Mouse (Mus musculus) heart, embryonic 10.5 days (tissue): ENCODE measurements around the gene Wbp2. TPM values are rescaled to one million over a fixed set of nuclear protein-coding genes. Genes with fewer than 3 reads are reported as not detected.

Source experiments
- DNase-seq: peaks from one replicate; pipeline ENCODE4 v3.0.0-alpha.2; 2017; ENCODE audit warnings: low spot score
- H3K27ac ChIP-seq: fragments of 300-500 bp; sonication (generic); 2 replicates; pipeline ENCODE4 v1.5.1; 2016; ENCODE audit warnings: mild to moderate bottlenecking
- H3K27me3 ChIP-seq: fragments of 300-500 bp; sonication (generic); 2 replicates; pipeline ENCODE4 v1.6.1; 2016; ENCODE audit warnings: mild to moderate bottlenecking; ENCODE audit not compliant: poor library complexity, insufficient read depth, severe bottlenecking
- H3K36me3 ChIP-seq: fragments of 300-500 bp; sonication (generic); 2 replicates; pipeline ENCODE4 v1.6.1; 2016; ENCODE audit warnings: mild to moderate bottlenecking, moderate library complexity
- H3K4me1 ChIP-seq: fragments of 300-500 bp; sonication (generic); 2 replicates; pipeline ENCODE4 v1.6.1; 2016; ENCODE audit warnings: mild to moderate bottlenecking
- H3K4me3 ChIP-seq: fragments of 300-500 bp; sonication (generic); 2 replicates; pipeline ENCODE4 v1.5.1; 2016; ENCODE audit warnings: mild to moderate bottlenecking, moderate library complexity
- H3K9me3 ChIP-seq: fragments of 300-500 bp; sonication (generic); 2 replicates; pipeline ENCODE4 v1.6.1; 2016; ENCODE audit warnings: mild to moderate bottlenecking, moderate library complexity
- WGBS: fragments of 180-500 bp; shearing (Covaris S2); methylation state at CpG from one replicate; pipeline ENCODE4 v1.1.7; 2016; 5-methylcytosine and 5-hydroxymethylcytosine counted together
- polyA plus RNA-seq: library from polyadenylated mRNA; unstranded; fragments of >200 nt; fragmentation: Nextera tagmentation; extraction: Ambion mirVana; gene quantifications from 2 replicates; pipeline ENCODE4 v1.2.1, GENCODE M21; 2016

Wbp2 gene
- polyA plus RNA-seq, 1 experiment from 2014 or later, result 122 TPM

GRCm38 (mm10) chr11:116062521-116062920, 24.3 kb downstream of the Wbp2 start:
- Histone ChIP-seq H3K27ac (no peak overlapping the region), H3K4me3 (no peak overlapping the region), H3K36me3 (peaks cover 49% of the 10 kb centered on the region), H3K4me1 (peaks cover 32% of the 10 kb centered on the region), H3K27me3 (no peaks in the 10 kb centered on the region), H3K9me3 (no peaks in the 10 kb centered on the region)
- DNase-seq, result no peak
- WGBS, result 69% methylated on average over 8 of the region's 8 CpGs

- Histone ChIP-seq H3K27ac (no peak overlapping the region), H3K4me3 (no peak overlapping the region), H3K27me3 (no peaks in the 10 kb centered on the region), H3K4me1 (peaks cover 37% of the 10 kb centered on the region), H3K36me3 (peaks cover 56% of the 10 kb centered on the region), H3K9me3 (no peaks in the 10 kb centered on the region)
- 86% methylated on average over 13 of the region's 13 CpGs for WGBS
- no peak for DNase-seq
These were observed 25.0 kb downstream of the Wbp2 start for GRCm38 (mm10) chr11:116061641-116062415.

- H3K9me3 ChIP-seq, result no peaks in the 10 kb centered on the region
- no peak overlapping the region for H3K4me3 ChIP-seq
- no peaks in the 10 kb centered on the region for H3K27me3 ChIP-seq
- peaks cover 66% of the 10 kb centered on the region for H3K36me3 ChIP-seq
- no peak overlapping the region for H3K27ac ChIP-seq
- 84% methylated on average over 9 of the region's 9 CpGs for WGBS
- peaks cover 41% of the 10 kb centered on the region for H3K4me1 ChIP-seq
- DNase-seq, result no peak
These were observed 26.2 kb downstream of the Wbp2 start for GRCm38 (mm10) chr11:116060596-116060995.

- Histone ChIP-seq H3K27ac (no peak overlapping the region), H3K4me3 (no peak overlapping the region), H3K27me3 (no peaks in the 10 kb centered on the region), H3K9me3 (no peaks in the 10 kb centered on the region), H3K36me3 (peaks cover 75% of the 10 kb centered on the region), H3K4me1 (peaks cover 39% of the 10 kb centered on the region)
- 93% methylated on average over 11 of the region's 11 CpGs for WGBS
- no peak for DNase-seq
These were observed 27.1 kb downstream of the Wbp2 start for GRCm38 (mm10) chr11:116059691-116060025.

GRCm38 (mm10) chr11:116058868-116059690, 27.7 kb downstream of the Wbp2 start:
- WGBS, result 90% methylated on average over 17 of the region's 17 CpGs
- Histone ChIP-seq H3K27ac (no peak overlapping the region), H3K27me3 (no peaks in the 10 kb centered on the region), H3K4me1 (peaks cover 34% of the 10 kb centered on the region), H3K9me3 (no peaks in the 10 kb centered on the region), H3K4me3 (no peak overlapping the region), H3K36me3 (peaks cover 81% of the 10 kb centered on the region)
- DNase-seq, result no peak

- Histone ChIP-seq H3K4me3 (no peak overlapping the region), H3K27me3 (no peaks in the 10 kb centered on the region), H3K27ac (0 out of 2 replicates have a peak overlapping the region, but pooled peaks have one; percentile 37), H3K9me3 (no peaks in the 10 kb centered on the region), H3K4me1 (peaks cover 29% of the 10 kb centered on the region), H3K36me3 (peaks cover 91% of the 10 kb centered on the region)
- DNase-seq, result no peak
- WGBS, result 82% methylated on average over 12 of the region's 12 CpGs
These were observed 28.7 kb downstream of the Wbp2 start for GRCm38 (mm10) chr11:116058022-116058614.

GRCm38 (mm10) chr11:116057237-116057881, 29.4 kb downstream of the Wbp2 start:
- H3K4me3 ChIP-seq, result no peak overlapping the region
- DNase-seq, result no peak
- H3K36me3 ChIP-seq, result peaks cover 98% of the 10 kb centered on the region
- H3K27me3 ChIP-seq, result no peaks in the 10 kb centered on the region
- no peaks in the 10 kb centered on the region for H3K9me3 ChIP-seq
- H3K27ac ChIP-seq, result 0 out of 2 replicates have a peak overlapping the region, but pooled peaks have one; percentile 23
- 41% methylated on average over 4 of the region's 4 CpGs for WGBS
- peaks cover 26% of the 10 kb centered on the region for H3K4me1 ChIP-seq

- Histone ChIP-seq H3K36me3 (peaks cover 100% of the 10 kb centered on the region), H3K27me3 (no peaks in the 10 kb centered on the region), H3K9me3 (no peaks in the 10 kb centered on the region), H3K4me3 (no peak overlapping the region), H3K27ac (no peak overlapping the region), H3K4me1 (peaks cover 23% of the 10 kb centered on the region)
- WGBS, result 82% methylated on average over 11 of the region's 11 CpGs
- no peak for DNase-seq
These were observed 30.9 kb downstream of the Wbp2 start for GRCm38 (mm10) chr11:116055873-116056272.

GRCm38 (mm10) chr11:116053510-116054229, 33.1 kb downstream of the Wbp2 start:
- DNase-seq, result no peak
- no peak overlapping the region for H3K27ac ChIP-seq
- H3K4me1 ChIP-seq, result peaks cover 23% of the 10 kb centered on the region
- 83% methylated on average over 9 of the region's 9 CpGs for WGBS
- H3K9me3 ChIP-seq, result 0 out of 2 replicates have a peak, but pooled peaks cover 3% of the 10 kb centered on the region
- no peaks in the 10 kb centered on the region for H3K27me3 ChIP-seq
- peaks cover 100% of the 10 kb centered on the region for H3K36me3 ChIP-seq
- no peak overlapping the region for H3K4me3 ChIP-seq

GRCm38 (mm10) chr11:116050196-116050595, 36.6 kb downstream of the Wbp2 start:
- 0 out of 2 replicates have a peak, but pooled peaks cover 3% of the 10 kb centered on the region for H3K9me3 ChIP-seq
- 86% methylated on average over 4 of the region's 4 CpGs for WGBS
- H3K27me3 ChIP-seq, result no peaks in the 10 kb centered on the region

GRCm38 (mm10) chr11:116049610-116050009, 37.2 kb downstream of the Wbp2 start:
- no peak for DNase-seq

More at GRCm38 (mm10) chr11:116050196-116050595, 36.6 kb downstream of the Wbp2 start:
- Histone ChIP-seq H3K36me3 (peaks cover 98% of the 10 kb centered on the region), H3K4me1 (no peaks in the 10 kb centered on the region), H3K4me3 (no peak overlapping the region), H3K27ac (no peak overlapping the region)
- no peak for DNase-seq

GRCm38 (mm10) chr11:116045173-116045572, 41.6 kb downstream of the Wbp2 start:
- peaks cover 88% of the 10 kb centered on the region for H3K36me3 ChIP-seq
- WGBS, result 94% methylated on average over 6 of the region's 6 CpGs

More at GRCm38 (mm10) chr11:116049610-116050009, 37.2 kb downstream of the Wbp2 start:
- H3K27me3 ChIP-seq, result no peaks in the 10 kb centered on the region
- H3K27ac ChIP-seq, result no peak overlapping the region
- WGBS, result 82% methylated on average over 2 of the region's 2 CpGs
- no peak overlapping the region for H3K4me3 ChIP-seq
- H3K9me3 ChIP-seq, result 0 out of 2 replicates have a peak, but pooled peaks cover 3% of the 10 kb centered on the region
- peaks cover 98% of the 10 kb centered on the region for H3K36me3 ChIP-seq
- H3K4me1 ChIP-seq, result no peaks in the 10 kb centered on the region

More at GRCm38 (mm10) chr11:116045173-116045572, 41.6 kb downstream of the Wbp2 start:
- Histone ChIP-seq H3K27me3 (no peaks in the 10 kb centered on the region), H3K9me3 (0 out of 2 replicates have a peak, but pooled peaks cover 3% of the 10 kb centered on the region), H3K27ac (no peak overlapping the region), H3K4me1 (peaks cover 4% of the 10 kb centered on the region; the same call in 1 of the 2 replicates), H3K4me3 (no peak overlapping the region)
- no peak for DNase-seq
